Mouse (Mus musculus) liver, embryonic 14.5 days (tissue): ENCODE measurements around the gene Ttc37. TPM values are rescaled to one million over a fixed set of nuclear protein-coding genes. Genes with fewer than 3 reads are reported as not detected.

Experiments used
- ATAC-seq: fragments of 200-750 bp; cut with Nextera tagmentation; 2 replicates; pipeline ENCODE4 v1.8.0; 2017; ENCODE audit warnings: moderate number of reproducible peaks, mild to moderate bottlenecking, moderate library complexity; ENCODE audit not compliant: insufficient read depth
- DNase-seq, 3 experiments: peaks; one replicate each; pipeline ENCODE4 v3.0.0-alpha.2; 2012 to 2013; ENCODE audit warnings: low read depth in 3 of 3, low spot score in 3 of 3
- H3K27ac ChIP-seq: fragments of 300-500 bp; sonication (generic); 2 replicates; pipeline ENCODE4 v1.5.1; 2014; ENCODE audit warnings: moderate library complexity, mild to moderate bottlenecking, control low read depth, inconsistent platforms
- H3K27me3 ChIP-seq: fragments of 300-500 bp; sonication (generic); 2 replicates; pipeline ENCODE4 v1.6.1; 2014; ENCODE audit warnings: mild to moderate bottlenecking, low read length, moderate library complexity; ENCODE audit not compliant: control insufficient read depth, insufficient read depth
- H3K36me3 ChIP-seq: fragments of 300-500 bp; sonication (generic); replicated peaks from 2 replicates; pipeline ENCODE4 v1.6.1; 2014; ENCODE audit warnings: low read depth; ENCODE audit not compliant: control insufficient read depth, insufficient read depth
- H3K4me1 ChIP-seq, 2 experiments: fragments of 200-500 bp in 1 of 2; fragments of 300-500 bp in 1 of 2; sonication (generic) in 1 of 2; replicated peaks; 2 replicates each; pipeline ENCODE4 v1.6.1; 2012 to 2014; ENCODE audit warnings: antibody characterized with exemption in 1 of 2, inconsistent platforms in 1 of 2, low read length in 1 of 2; ENCODE audit not compliant: control insufficient read depth in 2 of 2, insufficient read depth in 2 of 2
- H3K4me2 ChIP-seq: fragments of 300-500 bp; sonication (generic); 2 replicates; pipeline ENCODE4 v1.6.1; 2014; ENCODE audit warnings: low read depth, mild to moderate bottlenecking, control low read depth, moderate library complexity
- H3K4me3 ChIP-seq, 2 experiments: fragments of 200-500 bp in 1 of 2; fragments of 300-500 bp in 1 of 2; sonication (generic) in 1 of 2; 2 replicates each; pipeline ENCODE4 v1.5.1; 2012 to 2014; ENCODE audit warnings: low read depth in 2 of 2, low read length in 2 of 2, mild to moderate bottlenecking in 2 of 2, control low read depth in 1 of 2, inconsistent platforms in 1 of 2, moderate library complexity in 1 of 2; ENCODE audit not compliant: insufficient read depth in 1 of 2
- H3K9ac ChIP-seq: fragments of 300-500 bp; sonication (generic); replicated peaks from 2 replicates; pipeline ENCODE4 v1.6.1; 2014; ENCODE audit warnings: mild to moderate bottlenecking, control low read depth, moderate library complexity
- H3K9me3 ChIP-seq: fragments of 300-500 bp; sonication (generic); 2 replicates; pipeline ENCODE4 v1.6.1; 2016; ENCODE audit warnings: low read length, mixed read lengths; ENCODE audit not compliant: control insufficient read depth
- CTCF ChIP-seq: IDR thresholded peaks from 2 replicates; pipeline ENCODE4 v1.5.1; 2016; ENCODE audit warnings: antibody characterized with exemption, low read depth, control low read depth
- EP300 ChIP-seq: IDR thresholded peaks from 2 replicates; pipeline ENCODE4 v1.6.1; 2016; ENCODE audit warnings: antibody characterized with exemption, low read depth
- WGBS: fragments of 180-500 bp; shearing (Covaris S2); extraction: QIAGEN DNeasy Blood & Tissue Kit; methylation state at CpG from one replicate; pipeline ENCODE4 v1.1.7; 2014; ENCODE audit not compliant: insufficient replicate concordance; 5-methylcytosine and 5-hydroxymethylcytosine counted together
- polyA plus RNA-seq, 2 experiments: library from polyadenylated mRNA; depleted of rRNA in 1 of 2; stranded (reverse) in 1 of 2; unstranded in 1 of 2; fragments of >200 nt; fragmentation: Nextera tagmentation in 1 of 2; extraction: Ambion mirVana in 1 of 2; gene quantifications; 2 replicates each; pipeline versions ENCODE4 v1.2.1 to v1.2.3; 2012 to 2014

Ttc37 gene
- polyA plus RNA-seq, 2 experiments = 4.0 to 5.0 TPM

GRCm38 (mm10) chr13:76157099-76157498, 58.6 kb downstream of the Ttc37 start:
- 77% methylated on average over 3 of the region's 3 CpGs for WGBS
- H3K4me2 ChIP-seq = no peak overlapping the region
- DNase-seq = no peak
- TF ChIP-seq EP300 (no peak), CTCF (no peak)
- no peaks in the 10 kb centered on the region for H3K9me3 ChIP-seq
- H3K36me3 ChIP-seq = no peaks in the 10 kb centered on the region
- H3K27ac ChIP-seq = no peak overlapping the region
- ATAC-seq = no peak
- no peak overlapping the region for H3K9ac ChIP-seq
- H3K27me3 ChIP-seq = no peaks in the 10 kb centered on the region
- H3K4me3 ChIP-seq = no peak overlapping the region
- H3K4me1 ChIP-seq = no peaks in the 10 kb centered on the region

- WGBS = 87% methylated on average over 1 of the region's 1 CpGs
- Histone ChIP-seq H3K9ac (no peak overlapping the region), H3K27me3 (no peaks in the 10 kb centered on the region), H3K36me3 (no peaks in the 10 kb centered on the region), H3K4me1 (no peaks in the 10 kb centered on the region), H3K4me3 (no peak overlapping the region), H3K9me3 (no peaks in the 10 kb centered on the region), H3K4me2 (no peak overlapping the region), H3K27ac (no peak overlapping the region)
- TF ChIP-seq CTCF = no peak
- no peak for TF ChIP-seq EP300
- DNase-seq (no peak), ATAC-seq (no peak)
Observed at GRCm38 (mm10) chr13:76157508-76157907, 59.0 kb downstream of the Ttc37 start.

DNA sequence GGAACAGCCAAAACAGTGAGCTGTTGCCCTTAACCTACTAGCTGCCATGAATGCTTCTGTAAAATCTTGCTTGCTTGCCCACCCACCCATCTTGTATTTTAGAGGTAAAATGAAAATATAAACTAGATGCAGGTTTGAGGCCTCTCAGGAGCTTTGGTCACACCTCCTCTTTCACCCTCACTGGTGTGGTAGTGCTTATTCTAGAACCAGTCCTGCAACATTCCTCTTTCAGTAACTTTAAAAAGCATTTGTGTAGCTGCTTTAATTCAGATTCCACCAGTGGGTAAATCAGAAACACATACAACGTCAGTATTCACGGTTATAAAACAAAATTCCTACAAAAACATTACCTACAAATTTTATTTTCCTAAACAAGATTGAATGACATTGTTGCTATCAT, 62.1 kb downstream of the Ttc37 start:
- Histone ChIP-seq H3K36me3 (no peaks in the 10 kb centered on the region), H3K9me3 (no peaks in the 10 kb centered on the region)

GRCm38 (mm10) chr13:76174297-76174696, 75.8 kb downstream of the Ttc37 start:
- H3K9ac ChIP-seq = no peak overlapping the region
- no peaks in the 10 kb centered on the region; the same call in none of the 2 replicates for H3K36me3 ChIP-seq
- no peak overlapping the region for H3K4me3 ChIP-seq
- no peak for TF ChIP-seq EP300
- no peak for TF ChIP-seq CTCF
- DNase-seq (no peak), ATAC-seq (no peak)
- H3K4me2 ChIP-seq = no peak overlapping the region
- no peaks in the 10 kb centered on the region for H3K9me3 ChIP-seq
- no peaks in the 10 kb centered on the region for H3K27me3 ChIP-seq
- H3K27ac ChIP-seq = no peak overlapping the region
- no peaks in the 10 kb centered on the region for H3K4me1 ChIP-seq

More for the DNA sequence above, 62.1 kb downstream of the Ttc37 start:
- Histone ChIP-seq H3K9ac (no peak overlapping the region), H3K4me1 (no peaks in the 10 kb centered on the region), H3K27ac (no peak overlapping the region), H3K4me2 (no peak overlapping the region), H3K27me3 (no peaks in the 10 kb centered on the region), H3K4me3 (no peak overlapping the region)
- TF ChIP-seq CTCF (no peak), EP300 (no peak)
- WGBS = 80% methylated on average over 2 of the region's 2 CpGs
- ATAC-seq = no peak
- DNase-seq = no peak

DNA sequence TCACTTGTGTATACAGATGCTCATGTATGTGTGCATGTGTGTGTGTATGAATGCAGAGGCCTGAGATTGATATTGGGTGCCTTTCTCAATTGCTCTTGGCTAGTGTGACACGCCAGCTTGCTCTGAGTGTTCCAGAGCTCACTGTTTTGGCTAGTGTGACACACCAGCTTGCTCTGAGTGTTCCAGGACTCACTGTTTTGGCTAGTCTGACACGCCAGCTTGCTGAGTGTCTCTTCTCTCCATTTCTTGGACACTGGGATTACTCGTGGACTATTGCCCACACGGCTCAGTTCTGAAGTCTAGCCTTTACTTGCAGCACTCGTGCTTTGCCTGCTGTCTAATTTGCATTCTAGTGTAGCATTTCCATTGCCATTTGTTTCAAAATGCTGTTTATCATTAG, 80.2 kb downstream of the Ttc37 start:
- Histone ChIP-seq H3K36me3 (no peaks in the 10 kb centered on the region; the same call in none of the 2 replicates), H3K4me2 (no peak overlapping the region), H3K9me3 (no peaks in the 10 kb centered on the region), H3K27me3 (no peaks in the 10 kb centered on the region), H3K4me1 (no peaks in the 10 kb centered on the region), H3K27ac (no peak overlapping the region), H3K4me3 (no peak overlapping the region), H3K9ac (no peak overlapping the region)
- no peak for ATAC-seq
- WGBS = 65% methylated on average over 5 of the region's 5 CpGs
- TF ChIP-seq CTCF (no peak), EP300 (no peak)
- no peak for DNase-seq

DNA sequence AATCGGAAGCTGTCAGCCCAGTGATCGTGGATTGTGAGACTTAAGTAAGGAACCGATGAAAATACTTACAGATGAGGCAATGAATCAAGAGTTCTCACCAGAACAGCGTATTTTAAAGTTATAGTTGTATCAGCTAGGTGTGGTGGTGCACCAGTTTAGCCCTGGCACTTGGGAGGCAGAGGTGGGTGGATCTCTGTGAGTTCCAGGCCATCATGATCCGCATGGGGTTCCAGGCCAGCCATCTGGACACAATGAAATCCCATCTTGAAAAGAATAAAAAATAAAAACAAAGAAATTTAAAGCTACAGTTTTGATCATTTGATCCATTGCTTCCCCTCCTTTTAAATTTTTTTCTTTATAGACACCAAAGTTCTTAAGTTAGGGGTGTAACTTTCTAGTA, 89.1 kb downstream of the Ttc37 start:
- TF ChIP-seq EP300 (no peak), CTCF (no peak)
- no peak overlapping the region for H3K27ac ChIP-seq
- no peaks in the 10 kb centered on the region for H3K27me3 ChIP-seq
- ATAC-seq (no peak), DNase-seq (no peak)
- H3K4me1 ChIP-seq = no peaks in the 10 kb centered on the region
- H3K9me3 ChIP-seq = no peaks in the 10 kb centered on the region
- H3K9ac ChIP-seq = no peak overlapping the region
- H3K4me3 ChIP-seq = no peak overlapping the region
- no peaks in the 10 kb centered on the region for H3K36me3 ChIP-seq
- H3K4me2 ChIP-seq = no peak overlapping the region
- WGBS = 81% methylated on average over 5 of the region's 5 CpGs
